Mouse (Mus musculus) heart, postnatal 25 days (tissue): Measurements from ENCODE around the gene Traf3. TPM values are rescaled to one million over a fixed set of nuclear protein-coding genes. Genes with fewer than 3 reads are reported as not detected.

Experiments
- DNase-seq: peaks from one replicate; pipeline ENCODE4 v3.0.0; 2022; ENCODE audit warnings: low spot score
- intact Hi-C: fragments of 180-260 bp; cut with DNase I; formaldehyde crosslinking; loops from one replicate; pipeline ENCODE4 v1.15.1; 2025
- total RNA-seq, 2 experiments: library from RNA; stranded (reverse); gene quantifications; 2 replicates each; pipeline ENCODE4 v1.2.3; 2021

Gene Traf3
- total RNA-seq, 2 experiments from 2014 or later, result 15.0 to 15.2 TPM

DNA sequence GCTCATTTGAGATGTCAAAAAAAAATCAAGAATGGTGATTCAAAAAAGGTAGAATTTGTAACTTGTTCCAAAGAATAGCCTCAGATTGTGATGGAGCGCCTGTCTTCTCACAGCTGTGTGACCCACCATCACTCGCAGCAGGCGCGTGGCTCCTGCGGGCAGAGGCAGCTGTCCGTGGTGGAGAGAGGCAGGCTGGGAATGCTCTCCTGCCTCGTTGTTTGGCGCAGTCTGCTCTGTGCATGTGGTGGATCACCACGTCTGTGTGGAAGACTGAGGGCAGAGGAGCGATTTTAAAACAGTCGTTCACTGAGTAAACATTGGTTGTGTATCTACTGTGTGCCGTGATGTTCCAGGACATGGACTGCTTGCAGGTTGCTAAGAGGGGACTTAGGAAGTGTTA, 77.6 kb downstream of the Traf3 start:
- intact Hi-C loops, result no loop called here

DNA sequence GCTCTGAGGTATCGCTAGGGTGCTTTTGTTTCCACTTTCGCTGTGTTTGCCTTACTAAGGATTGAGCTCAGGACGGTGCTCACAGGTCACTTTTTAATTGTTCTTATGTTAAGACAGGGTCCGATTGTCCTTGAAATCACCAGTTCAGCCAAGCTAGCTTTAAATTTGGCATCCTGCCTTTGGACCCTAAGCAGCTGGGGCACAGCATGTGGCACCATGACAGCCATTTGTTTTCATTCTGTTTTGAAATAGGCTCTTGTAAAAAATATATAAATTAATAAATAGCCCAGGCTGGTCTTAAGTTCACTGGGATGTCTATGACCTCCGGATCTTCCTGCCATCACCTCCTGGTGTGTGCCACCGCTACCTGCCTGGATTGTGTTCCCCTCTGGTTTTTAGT, 78.9 kb downstream of the Traf3 start:
- intact Hi-C loops, result loop anchor here (5.0 kb wide), 1 partner anchor 158 kb away; no protein-coding TSS in a partner anchor
- DNase-seq, result no peak

More for the DNA sequence above, 77.6 kb downstream of the Traf3 start:
- DNase-seq, result no peak

DNA sequence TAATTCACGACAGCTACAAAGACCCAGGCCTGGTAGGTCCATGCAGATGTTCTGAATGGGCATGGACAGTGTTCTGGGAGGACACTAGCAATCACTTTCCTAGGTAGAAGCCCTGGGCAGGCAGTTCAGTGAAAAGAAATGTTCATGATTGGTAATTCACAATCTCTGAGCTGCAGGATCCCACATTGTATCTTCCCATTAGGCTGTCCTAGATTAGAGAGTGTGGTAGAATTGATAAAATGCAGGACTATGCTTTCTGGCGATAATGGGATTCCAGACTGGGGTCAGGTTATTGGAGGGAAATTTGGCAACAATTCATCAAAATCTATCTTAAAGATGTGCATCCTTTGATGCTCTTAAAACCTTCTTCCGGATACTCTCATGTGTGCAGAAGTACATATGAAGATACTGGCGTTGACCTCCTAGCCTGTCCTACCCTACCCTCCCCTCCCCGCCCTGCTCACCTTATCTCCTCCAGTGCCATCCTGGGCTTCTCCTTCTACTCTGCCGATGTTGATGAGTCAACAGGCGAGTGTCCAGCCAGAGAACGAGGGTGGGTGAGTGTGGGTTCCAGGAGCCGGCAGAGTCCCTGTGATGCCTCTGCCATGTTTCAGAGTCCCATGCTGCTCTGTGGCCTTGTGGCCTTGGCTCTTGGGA, 80.8 kb downstream of the Traf3 start:
- no peak for DNase-seq
- intact Hi-C loops, result loop anchor here (5.0 kb wide), 1 partner anchor 160 kb away; no protein-coding TSS in a partner anchor

DNA sequence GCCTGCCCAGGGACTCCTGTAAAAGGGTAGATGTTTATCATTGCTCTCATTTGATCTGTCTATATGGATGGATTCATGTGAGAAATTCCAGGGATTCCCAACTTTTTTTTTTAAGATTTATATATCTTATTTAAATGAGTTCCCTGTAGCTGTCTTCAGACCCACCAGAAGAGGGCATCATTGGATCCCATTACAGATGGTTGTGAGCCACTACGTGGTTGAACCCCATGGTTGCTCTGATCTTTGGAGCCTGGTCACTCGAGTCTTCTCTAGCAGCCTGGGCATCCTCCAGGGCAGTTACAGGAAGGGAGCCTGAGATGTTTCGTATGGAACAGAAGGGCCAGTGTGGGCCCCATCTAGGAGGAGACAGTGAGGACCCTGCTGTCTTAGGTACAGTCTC, 82.9 kb downstream of the Traf3 start:
- no peak for DNase-seq

DNA sequence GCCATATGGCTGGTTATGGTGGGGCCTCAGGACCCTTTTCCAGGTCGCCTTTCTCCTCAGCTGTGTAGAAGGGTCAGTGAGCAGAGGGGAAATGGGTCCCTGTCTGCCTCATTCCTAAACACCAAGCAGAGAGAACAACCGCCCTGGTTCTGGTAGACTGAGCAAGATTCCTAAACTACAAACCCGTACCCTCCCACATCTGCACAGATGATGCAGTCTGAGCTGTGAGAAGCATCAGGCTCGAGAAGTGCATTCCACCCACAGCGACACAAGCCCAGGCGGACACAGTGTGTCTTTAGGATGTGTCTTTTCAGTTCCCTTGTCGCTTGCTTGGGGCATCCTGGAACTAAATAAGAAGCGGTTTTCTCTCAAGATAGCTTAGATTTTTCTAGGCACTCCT, 83.9 kb downstream of the Traf3 start:
- intact Hi-C loops, result no loop called here
- DNase-seq, result no peak

More for the DNA sequence above, 82.9 kb downstream of the Traf3 start:
- intact Hi-C loops, result loop anchor here (5.0 kb wide), 1 partner anchor 162 kb away; no protein-coding TSS in a partner anchor

DNA sequence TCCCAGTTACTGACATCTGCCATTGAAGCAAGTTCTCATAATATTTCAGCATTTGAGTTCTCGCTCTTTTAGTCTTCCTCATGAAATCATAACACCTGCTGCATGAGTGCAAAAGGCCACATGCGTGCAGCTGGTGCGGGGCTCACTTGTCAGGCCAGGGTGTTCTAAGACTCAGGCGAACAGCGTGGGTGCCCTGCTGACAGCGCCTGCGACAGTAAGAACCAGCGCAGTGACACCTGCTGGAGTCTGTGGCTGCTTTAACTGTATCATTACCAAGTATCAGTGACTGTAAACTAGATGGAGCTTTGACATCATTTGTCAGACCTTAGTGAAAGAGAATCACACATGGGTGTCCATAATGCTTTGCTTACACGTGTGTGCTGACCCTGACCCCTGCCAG, 85.1 kb downstream of the Traf3 start:
- intact Hi-C loops, result no loop called here

DNA sequence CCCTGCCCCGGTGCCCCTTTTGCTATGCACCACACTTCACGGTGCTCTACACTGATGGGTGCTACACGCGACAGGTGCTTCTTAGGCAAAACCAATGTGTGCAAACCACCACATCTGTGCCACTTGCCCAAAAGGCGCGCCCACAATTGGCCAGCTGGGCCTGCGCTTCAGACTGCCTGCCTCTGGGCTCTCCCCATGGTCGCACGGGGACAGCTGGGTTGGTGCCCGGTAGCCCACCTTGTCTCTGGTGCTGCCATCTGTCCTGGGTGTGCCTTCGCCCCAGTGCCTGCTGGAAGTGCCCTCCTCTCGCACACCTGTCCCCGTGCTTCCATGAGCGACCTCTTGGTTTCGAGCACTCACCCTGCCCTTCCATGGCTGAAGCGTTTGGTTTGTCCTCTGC, 97.5 kb downstream of the Traf3 start:
- intact Hi-C loops, result no loop called here

More for the DNA sequence above, 85.1 kb downstream of the Traf3 start:
- DNase-seq, result no peak

DNA sequence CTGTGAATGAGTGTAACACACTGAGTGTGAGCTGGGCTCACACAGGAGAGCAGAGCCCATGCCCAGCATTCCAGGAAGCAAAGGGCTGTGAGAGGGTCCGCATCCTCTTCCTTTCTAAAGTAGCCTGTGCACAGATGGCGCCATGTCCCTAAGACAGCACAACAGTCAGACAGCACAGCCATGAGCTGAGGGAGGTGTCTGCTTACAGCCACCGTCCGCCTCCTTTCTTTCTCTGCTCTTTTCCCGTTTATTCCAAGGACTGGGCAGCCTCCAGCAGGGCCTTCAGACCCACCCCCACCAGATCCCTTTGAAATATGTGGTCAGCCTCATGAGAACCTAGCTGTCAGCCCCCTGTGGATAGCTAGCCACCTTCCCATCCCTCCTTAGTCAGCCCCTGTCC, 99.0 kb downstream of the Traf3 start:
- DNase-seq, result no peak
- intact Hi-C loops, result no loop called here

More for the DNA sequence above, 97.5 kb downstream of the Traf3 start:
- DNase-seq, result no peak

DNA sequence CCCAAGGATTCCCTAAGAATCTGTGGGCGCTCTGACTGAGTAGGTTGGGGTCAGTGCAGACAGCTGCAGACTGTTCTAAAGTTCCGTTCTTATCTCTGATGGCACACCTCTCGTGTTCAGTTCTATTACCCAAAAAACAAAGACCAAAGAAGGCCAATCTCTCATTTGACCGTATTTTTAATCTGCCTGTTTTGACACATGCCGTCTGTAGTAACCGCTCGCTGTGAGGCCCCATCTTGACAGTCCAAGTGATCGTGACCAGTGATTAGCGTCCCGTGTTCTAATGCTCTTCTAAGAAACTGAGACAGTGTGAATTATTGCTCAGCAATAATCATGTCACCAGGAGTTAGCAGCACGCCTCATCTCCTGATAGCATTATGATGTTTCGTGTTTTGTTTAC, 100.4 kb downstream of the Traf3 start:
- intact Hi-C loops, result no loop called here
- no peak for DNase-seq

DNA sequence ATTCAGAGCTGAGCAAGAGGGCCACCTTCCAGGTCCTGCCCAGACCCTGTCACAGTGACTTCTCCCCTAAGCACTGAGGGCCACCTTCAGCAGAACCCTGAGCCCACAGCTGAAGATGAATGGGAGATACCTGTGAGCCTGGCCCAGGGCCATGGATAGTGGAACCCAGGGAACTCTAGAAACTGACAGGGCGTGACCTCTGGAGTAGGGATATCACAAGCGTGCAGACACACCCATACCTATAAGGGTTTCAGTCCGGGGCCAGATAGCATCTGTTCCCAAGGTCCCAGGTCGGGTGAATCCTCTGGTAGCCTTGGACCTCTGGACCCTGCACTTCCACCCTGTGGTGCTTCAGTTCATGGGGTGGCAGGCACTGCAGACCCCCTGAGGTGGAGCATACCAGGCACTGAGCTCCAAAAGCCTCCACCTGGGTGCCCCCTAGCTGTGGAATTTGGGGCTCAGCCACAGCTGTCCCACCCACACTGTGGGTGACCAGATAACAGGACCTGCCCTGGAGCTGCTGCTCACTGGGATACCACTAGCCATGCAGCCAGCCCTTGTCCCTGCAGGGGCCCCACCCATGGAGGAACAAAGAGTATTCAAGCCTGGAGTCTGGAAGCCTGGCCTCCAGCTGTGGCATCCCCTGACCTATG, 101.6 kb downstream of the Traf3 start:
- intact Hi-C loops, result no loop called here
- DNase-seq, result no peak

DNA sequence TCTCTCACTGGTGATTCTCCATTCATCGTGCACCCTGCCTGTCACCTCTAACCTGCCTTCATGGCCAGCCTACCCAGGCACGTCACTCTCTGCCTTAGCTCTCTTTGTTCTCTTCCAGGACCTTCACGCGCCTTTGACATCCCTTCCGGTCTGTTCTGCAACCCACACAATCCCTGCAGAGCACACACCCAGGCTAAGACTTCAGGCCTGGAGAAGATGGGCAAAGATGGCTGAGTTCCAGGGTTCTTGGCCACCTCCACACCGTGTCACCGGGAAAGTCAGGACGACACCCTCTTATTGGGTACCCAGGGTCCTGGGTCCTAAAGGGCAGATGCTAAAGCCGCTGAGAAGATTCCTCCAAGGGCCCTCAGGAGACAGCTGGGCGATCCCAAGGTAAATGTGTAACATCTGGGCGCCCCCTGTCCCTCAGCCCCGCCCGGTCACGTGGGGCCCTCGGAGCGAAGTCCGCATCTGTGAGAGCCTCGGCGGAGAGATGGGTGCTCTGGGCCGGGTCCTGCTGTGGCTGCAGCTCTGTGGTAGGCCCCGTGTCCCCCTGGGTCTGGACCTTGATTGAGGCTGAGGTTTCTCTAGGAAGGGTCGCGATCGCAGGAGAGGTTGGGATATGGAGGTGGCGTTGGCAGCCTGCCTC, 104.6 kb downstream of the Traf3 start, which contains the start of gene Amn:
Amn (plus strand) TSS at position 467 of the 649 bp plus-strand sequence.
- no peak for DNase-seq
- intact Hi-C loops, result loop anchor here (5.0 kb wide), 1 partner anchor 142 kb away; no protein-coding TSS in a partner anchor

DNA sequence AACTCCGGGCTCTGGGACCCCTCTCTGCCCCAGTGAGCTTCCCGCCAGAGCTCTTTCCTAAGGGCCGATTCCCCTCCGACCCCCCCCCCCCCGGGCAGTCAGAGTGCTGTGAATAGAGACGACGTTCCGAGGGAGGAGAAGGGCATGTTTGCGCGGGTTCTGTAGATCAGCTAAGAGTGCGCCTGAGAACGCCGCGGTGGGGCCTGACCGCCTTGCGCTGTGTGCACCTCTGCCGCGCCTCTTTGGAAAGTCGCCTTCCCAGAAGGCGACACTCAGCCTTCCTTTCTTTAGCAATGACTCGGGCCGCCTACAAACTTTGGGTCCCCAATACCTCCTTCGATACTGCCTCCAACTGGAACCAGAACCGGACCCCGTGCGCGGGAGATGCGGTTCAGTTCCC, 105.2 kb downstream of the Traf3 start:
- no peak for DNase-seq
- intact Hi-C loops, result loop anchor here (5.0 kb wide), 1 partner anchor 141 kb away; no protein-coding TSS in a partner anchor

DNA sequence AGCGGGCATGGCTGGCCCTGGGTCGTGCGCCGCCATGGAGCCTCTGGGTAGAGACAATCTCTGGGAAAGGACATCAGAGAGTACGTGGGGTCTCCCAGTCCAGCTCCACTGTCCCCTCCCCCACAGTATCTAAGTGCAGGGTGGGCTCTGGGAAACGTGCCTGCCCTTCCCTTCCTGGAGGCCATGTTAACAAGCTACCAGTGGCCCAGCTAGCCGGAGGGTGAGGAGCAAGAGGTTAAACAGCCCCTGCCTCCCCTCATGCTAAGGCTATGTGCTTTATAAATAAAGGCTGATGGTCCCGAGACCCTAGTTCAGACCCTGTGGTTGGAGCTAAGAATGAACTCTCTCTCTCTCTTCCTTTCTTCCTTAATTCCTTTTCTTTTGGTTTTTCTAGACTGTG, 105.8 kb downstream of the Traf3 start:
- intact Hi-C loops, result loop anchor here (5.0 kb wide), 1 partner anchor 140 kb away; no protein-coding TSS in a partner anchor
- no peak for DNase-seq

DNA sequence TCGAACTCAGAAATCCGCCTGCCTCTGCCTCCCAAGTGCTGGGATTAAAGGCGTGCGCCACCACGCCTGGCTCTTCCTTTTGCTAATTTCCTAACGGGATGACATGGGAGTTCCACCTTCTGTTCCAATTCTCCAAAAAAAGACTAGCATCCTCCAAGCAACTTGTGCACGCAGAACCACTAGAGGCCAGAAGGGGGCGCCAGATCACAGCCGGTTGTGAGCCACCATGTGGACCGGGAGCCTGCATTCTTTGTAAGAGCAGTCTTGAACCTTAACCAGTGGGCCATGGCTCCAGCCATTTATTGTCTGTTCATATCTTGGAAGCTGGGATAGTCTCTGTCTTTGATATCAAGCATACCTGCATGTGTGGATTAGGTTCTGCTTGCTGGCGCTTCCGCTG, 106.2 kb downstream of the Traf3 start:
- no peak for DNase-seq
- intact Hi-C loops, result loop anchor here (5.0 kb wide), 1 partner anchor 140 kb away; no protein-coding TSS in a partner anchor

DNA sequence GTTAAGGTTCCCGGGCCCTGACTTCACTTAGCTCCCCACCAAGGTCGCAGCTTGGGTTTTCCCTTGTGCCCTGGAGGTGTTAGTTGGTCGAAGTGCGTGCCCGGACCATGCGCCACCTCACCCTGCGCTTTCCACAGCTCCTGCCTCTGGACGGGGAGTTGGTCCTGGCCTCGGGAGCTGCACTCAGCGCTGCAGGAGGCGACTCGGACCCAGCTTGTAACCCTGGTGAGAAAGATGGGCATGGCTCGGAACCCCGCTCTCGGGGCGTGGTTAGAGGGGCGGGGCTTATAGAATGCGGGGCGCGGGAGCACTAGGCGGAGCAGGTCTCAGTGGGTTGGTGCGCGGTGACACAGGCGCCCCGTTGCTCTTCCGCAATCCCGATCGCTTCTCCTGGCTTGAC, 107.8 kb downstream of the Traf3 start:
- DNase-seq, result no peak
- intact Hi-C loops, result loop anchor here (5.0 kb wide), 1 partner anchor 138 kb away; no protein-coding TSS in a partner anchor

DNA sequence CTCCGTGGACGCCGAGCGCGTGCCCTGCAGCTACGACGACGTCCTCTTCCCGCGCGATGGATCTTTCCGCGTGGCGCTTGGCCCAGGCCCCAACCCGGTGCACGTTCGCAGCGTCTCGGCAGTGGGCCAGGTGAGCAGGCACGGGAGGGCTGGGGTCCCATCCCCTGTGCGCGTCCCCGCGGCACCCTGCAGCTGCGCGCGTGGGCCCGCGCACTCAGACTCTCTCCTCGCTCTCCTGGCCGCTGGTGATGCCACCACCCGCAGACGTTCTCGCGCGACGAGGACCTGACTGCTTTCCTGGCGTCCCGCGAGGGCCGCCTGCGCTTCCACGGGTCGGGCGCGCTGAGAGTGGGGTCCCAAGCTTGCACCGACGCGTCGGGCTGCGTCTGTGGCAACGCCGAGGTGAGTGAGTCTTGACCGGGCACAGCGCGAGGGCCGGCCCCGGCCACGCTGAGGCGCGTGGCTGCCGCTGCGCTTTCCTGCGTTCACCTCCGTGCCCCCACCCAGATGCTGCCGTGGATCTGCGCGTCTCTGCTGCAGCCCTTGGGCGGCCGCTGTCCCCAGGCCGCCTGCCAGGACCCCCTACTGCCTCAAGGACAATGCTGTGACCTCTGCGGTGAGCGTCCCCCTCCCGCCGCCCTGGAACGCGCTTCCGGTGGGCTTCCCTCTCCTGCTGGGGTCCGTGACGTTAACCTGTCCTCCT, 108.4 kb downstream of the Traf3 start:
- intact Hi-C loops, result loop anchor here (5.0 kb wide), 1 partner anchor 138 kb away; no protein-coding TSS in a partner anchor
- DNase-seq, result no peak

DNA sequence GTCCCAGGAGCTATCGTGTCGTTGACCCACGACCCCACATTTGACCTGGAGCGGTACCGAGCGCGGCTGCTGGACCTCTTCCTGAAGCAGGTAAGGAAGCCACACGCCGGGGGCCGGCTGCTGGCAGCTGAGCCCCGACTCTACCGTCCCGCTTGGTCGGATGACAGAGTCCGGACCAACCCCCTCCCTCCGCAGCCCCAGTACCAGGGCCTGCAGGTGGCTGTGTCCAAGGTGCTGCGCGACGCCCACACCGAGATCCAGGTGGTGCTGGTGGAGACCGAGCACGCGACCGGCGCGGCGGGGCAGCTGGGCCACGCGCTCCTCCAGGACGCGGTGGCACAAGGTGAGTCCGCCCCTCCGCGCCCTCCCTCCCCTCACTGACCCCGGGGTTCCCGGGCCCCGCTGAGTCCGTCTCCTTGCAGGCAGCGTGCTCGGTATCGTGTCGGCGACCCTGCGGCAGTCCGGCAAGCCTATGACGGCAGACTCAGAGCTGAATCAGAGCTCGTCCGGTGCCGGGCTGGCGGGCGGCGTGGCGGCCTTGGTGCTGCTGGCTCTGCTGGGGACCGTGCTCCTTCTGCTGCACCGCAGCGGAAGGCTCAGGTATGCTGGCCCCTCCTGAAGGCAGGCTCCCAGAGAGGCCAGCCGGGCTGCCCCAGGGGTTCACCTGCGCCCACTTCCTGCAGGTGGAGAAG, 109.1 kb downstream of the Traf3 start:
- no peak for DNase-seq
- intact Hi-C loops, result no loop called here

DNA sequence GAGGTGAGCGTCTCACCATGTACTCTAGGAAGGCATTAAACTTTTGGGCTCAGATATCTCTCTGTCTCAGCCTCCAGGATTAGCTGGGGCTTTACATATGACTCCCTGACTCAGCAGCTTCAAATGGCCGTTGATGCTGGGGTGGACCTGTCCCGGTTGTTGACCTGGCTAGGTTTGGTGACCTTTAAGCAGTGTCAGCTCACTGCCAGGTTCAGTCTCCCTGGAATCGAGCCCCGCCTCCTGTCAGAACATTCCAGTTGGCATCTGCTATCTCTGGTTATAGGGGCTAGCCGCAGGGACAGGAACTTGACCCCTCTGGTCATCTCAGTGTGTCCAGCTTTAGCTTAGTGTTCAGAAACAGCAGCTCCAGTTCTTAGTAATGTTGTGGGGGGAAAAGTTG, 110.2 kb downstream of the Traf3 start:
- intact Hi-C loops, result no loop called here
- no peak for DNase-seq

DNA sequence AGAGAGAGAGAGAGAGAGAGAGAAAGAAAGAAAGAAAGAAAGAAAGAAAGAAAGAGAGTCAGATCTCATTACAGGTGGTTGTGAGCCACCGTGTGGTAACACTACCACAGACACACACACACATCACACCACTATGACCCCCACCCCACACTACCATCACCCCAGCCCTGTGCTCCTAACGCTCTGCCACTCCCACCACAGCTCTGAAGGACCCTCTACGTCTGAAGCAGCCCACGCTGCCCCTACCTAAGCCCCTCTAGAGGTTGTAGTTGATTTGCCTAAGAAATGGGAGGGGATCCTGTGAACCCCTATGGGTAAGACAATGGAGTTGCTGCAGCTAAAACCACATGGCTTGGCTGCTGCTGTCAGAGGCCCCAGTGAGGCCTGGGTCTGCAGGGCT, 117.4 kb downstream of the Traf3 start:
- intact Hi-C loops, result no loop called here

More for the DNA sequence above, 117.4 kb downstream of the Traf3 start:
- no peak for DNase-seq
